Mouse (Mus musculus): ENCODE data around the gene Cntnap1. TPM values are rescaled to one million over a fixed set of nuclear protein-coding genes. Genes with fewer than 3 reads are reported as not detected.

Cntnap1 gene
- total RNA-seq, 2 experiments from 2014 or later = 1.2 to 1.6 TPM

- DNase-seq = no peak
- TF ChIP-seq CTCF (IDR thresholded peaks at IDR 0.05) = no peak
- Histone ChIP-seq H3K27ac (no peak overlapping the region), H3K4me3 (no peak overlapping the region)
- intact Hi-C loops (cut with DNase I) = no loop called here
Observed at GRCm38 (mm10) chr11:101194643-101195042, 24.3 kb downstream of the Cntnap1 start.

GRCm38 (mm10) chr11:101195101-101195500 lies 24.8 kb downstream of the Cntnap1 start:
- TF ChIP-seq CTCF (IDR thresholded peaks at IDR 0.05) = no peak
- H3K27ac ChIP-seq = peak overlapping the region; percentile 43
- no peak overlapping the region for H3K4me3 ChIP-seq
- intact Hi-C loops (cut with DNase I) = no loop called here
- no peak for DNase-seq

- intact Hi-C loops (cut with DNase I) = no loop called here
- DNase-seq = no peak
- H3K4me3 ChIP-seq = no peak overlapping the region
- peak overlapping the region; percentile 43 for H3K27ac ChIP-seq
- TF ChIP-seq CTCF (IDR thresholded peaks at IDR 0.05) = no peak
Observed at GRCm38 (mm10) chr11:101195571-101195970, 25.2 kb downstream of the Cntnap1 start.

- Histone ChIP-seq H3K4me3 (no peak overlapping the region), H3K27ac (peak overlapping the region; percentile 43)
- intact Hi-C loops (cut with DNase I) = no loop called here
- TF ChIP-seq CTCF (IDR thresholded peaks at IDR 0.05) = no peak
- DNase-seq = no peak
Observed at GRCm38 (mm10) chr11:101196175-101196574, 25.9 kb downstream of the Cntnap1 start.

GRCm38 (mm10) chr11:101199555-101199954 lies 29.2 kb downstream of the Cntnap1 start:
- no peak for TF ChIP-seq CTCF (IDR thresholded peaks at IDR 0.05)
- Histone ChIP-seq H3K27ac (no peak overlapping the region), H3K4me3 (no peak overlapping the region)
- intact Hi-C loops (cut with DNase I) = no loop called here
- DNase-seq = no peak

- peak; percentile 80 for TF ChIP-seq CTCF (IDR thresholded peaks at IDR 0.05)
- no peak overlapping the region for H3K27ac ChIP-seq
- DNase-seq = no peak
- H3K4me3 ChIP-seq = no peak overlapping the region
- intact Hi-C loops (cut with DNase I) = no loop called here
Observed at GRCm38 (mm10) chr11:101200986-101201385, 30.7 kb downstream of the Cntnap1 start.

GRCm38 (mm10) chr11:101211970-101212369 lies 41.6 kb downstream of the Cntnap1 start:
- intact Hi-C loops (cut with DNase I) = loop anchor here (1.0 to 2.0 kb wide), 3 partner anchors 36 to 183 kb away; partner anchors contain the start of gene Becn1
- no peak for DNase-seq
- peak; percentile 79 for TF ChIP-seq CTCF (IDR thresholded peaks at IDR 0.05)
- no peak overlapping the region for H3K4me3 ChIP-seq
- 0 out of 2 replicates have a peak overlapping the region, but pooled peaks have one; percentile 13 for H3K27ac ChIP-seq

- intact Hi-C loops (cut with DNase I) = no loop called here
- no peak for DNase-seq
- no peak overlapping the region for H3K27ac ChIP-seq
Observed at GRCm38 (mm10) chr11:101216936-101217335, 46.6 kb downstream of the Cntnap1 start.

GRCm38 (mm10) chr11:101218436-101219055 lies 48.2 kb downstream of the Cntnap1 start:
- no peak for TF ChIP-seq CTCF (IDR thresholded peaks at IDR 0.05)
- no peak for DNase-seq
- no peak overlapping the region for H3K27ac ChIP-seq
- H3K4me3 ChIP-seq = no peak overlapping the region
- intact Hi-C loops (cut with DNase I) = no loop called here

More at GRCm38 (mm10) chr11:101216936-101217335, 46.6 kb downstream of the Cntnap1 start:
- no peak for TF ChIP-seq CTCF (IDR thresholded peaks at IDR 0.05)
- H3K4me3 ChIP-seq = no peak overlapping the region

- DNase-seq = no peak
- H3K4me3 ChIP-seq = no peak overlapping the region
- H3K27ac ChIP-seq = peak overlapping the region; percentile 49
- intact Hi-C loops (cut with DNase I) = no loop called here
- TF ChIP-seq CTCF (IDR thresholded peaks at IDR 0.05) = no peak
Observed at GRCm38 (mm10) chr11:101220853-101221252, 50.5 kb downstream of the Cntnap1 start.

- peak overlapping the region; percentile 49 for H3K27ac ChIP-seq
- intact Hi-C loops (cut with DNase I) = no loop called here
- no peak for TF ChIP-seq CTCF (IDR thresholded peaks at IDR 0.05)
Observed at GRCm38 (mm10) chr11:101221306-101221986, 51.1 kb downstream of the Cntnap1 start.

GRCm38 (mm10) chr11:101224337-101224736 lies 54.0 kb downstream of the Cntnap1 start:
- H3K27ac ChIP-seq = peak overlapping the region; percentile 94
- H3K4me3 ChIP-seq = peak overlapping the region; percentile 94
- TF ChIP-seq CTCF (IDR thresholded peaks at IDR 0.05) = no peak
- intact Hi-C loops (cut with DNase I) = no loop called here
- DNase-seq = no peak

More at GRCm38 (mm10) chr11:101221306-101221986, 51.1 kb downstream of the Cntnap1 start:
- no peak overlapping the region for H3K4me3 ChIP-seq
- DNase-seq = no peak

- intact Hi-C loops (cut with DNase I) = no loop called here
- no peak for DNase-seq
- peak overlapping the region; percentile 94 for H3K27ac ChIP-seq
- TF ChIP-seq CTCF (IDR thresholded peaks at IDR 0.05) = no peak
- H3K4me3 ChIP-seq = peak overlapping the region; percentile 94
Observed at GRCm38 (mm10) chr11:101225331-101226064, 55.2 kb downstream of the Cntnap1 start.

Measured in gastrocnemius, adult 2 months (tissue).